Mouse (Mus musculus) lung, postnatal 0 days (tissue): ENCODE data around the gene Laptm4a. TPM values are rescaled to one million over a fixed set of nuclear protein-coding genes. Genes with fewer than 3 reads are reported as not detected.

Experiments
- ATAC-seq: fragments of 200-750 bp; cut with Nextera tagmentation; 2 replicates; pipeline ENCODE4 v1.8.0; 2017; ENCODE audit warnings: moderate library complexity
- DNase-seq: peaks from one replicate; pipeline ENCODE4 v3.0.0-alpha.2; 2016; ENCODE audit warnings: low spot score
- H3K27ac ChIP-seq: fragments of 300-500 bp; sonication (generic); 2 replicates; pipeline ENCODE4 v1.5.1; 2014; ENCODE audit warnings: antibody characterized with exemption, mild to moderate bottlenecking, low read length, mixed read lengths
- H3K27me3 ChIP-seq: fragments of 300-500 bp; sonication (generic); replicated peaks from 2 replicates; pipeline ENCODE4 v1.6.1; 2014; ENCODE audit warnings: low read length, mixed read lengths; ENCODE audit not compliant: insufficient read depth
- H3K36me3 ChIP-seq: fragments of 300-500 bp; sonication (generic); 2 replicates; pipeline ENCODE4 v1.6.1; 2014; ENCODE audit warnings: low read length, mixed read lengths; ENCODE audit not compliant: insufficient read depth
- H3K4me1 ChIP-seq: fragments of 300-500 bp; sonication (generic); 2 replicates; pipeline ENCODE4 v1.6.1; 2014; ENCODE audit warnings: antibody characterized with exemption, low read depth, low read length, mixed read lengths; ENCODE audit not compliant: insufficient read depth
- H3K4me2 ChIP-seq: fragments of 300-500 bp; sonication (generic); replicated peaks from 2 replicates; pipeline ENCODE4 v1.6.1; 2014; ENCODE audit warnings: low read depth, mild to moderate bottlenecking, low read length, moderate library complexity, mixed read lengths
- H3K4me3 ChIP-seq: fragments of 300-500 bp; sonication (generic); 2 replicates; pipeline ENCODE4 v1.5.1; 2014; ENCODE audit warnings: low read depth, low read length
- H3K9ac ChIP-seq: fragments of 300-500 bp; sonication (generic); replicated peaks from 2 replicates; pipeline ENCODE4 v1.6.1; 2014; ENCODE audit warnings: low read depth, mild to moderate bottlenecking
- H3K9me3 ChIP-seq: fragments of 300-500 bp; sonication (generic); 2 replicates; pipeline ENCODE4 v1.6.1; 2016; ENCODE audit warnings: low read length, mixed read lengths
- CTCF ChIP-seq: IDR thresholded peaks from 2 replicates; pipeline ENCODE4 v1.5.1; 2016; ENCODE audit warnings: antibody characterized with exemption, mild to moderate bottlenecking
- EP300 ChIP-seq: IDR thresholded peaks from 2 replicates; pipeline ENCODE4 v1.6.1; 2016; ENCODE audit warnings: antibody characterized with exemption, mild to moderate bottlenecking, control low read depth
- WGBS: fragments of 180-500 bp; shearing (Covaris S2); extraction: QIAGEN DNeasy Blood & Tissue Kit; methylation state at CpG from one replicate; pipeline ENCODE4 v1.1.7; 2014; 5-methylcytosine and 5-hydroxymethylcytosine counted together
- polyA plus RNA-seq: library from polyadenylated mRNA; unstranded; fragments of >200 nt; fragmentation: Nextera tagmentation; extraction: Ambion mirVana; gene quantifications from 2 replicates; pipeline ENCODE4 v1.2.1, GENCODE M21; 2015

Laptm4a gene
- polyA plus RNA-seq, 1 experiment from 2014 or later, result 467 TPM

DNA sequence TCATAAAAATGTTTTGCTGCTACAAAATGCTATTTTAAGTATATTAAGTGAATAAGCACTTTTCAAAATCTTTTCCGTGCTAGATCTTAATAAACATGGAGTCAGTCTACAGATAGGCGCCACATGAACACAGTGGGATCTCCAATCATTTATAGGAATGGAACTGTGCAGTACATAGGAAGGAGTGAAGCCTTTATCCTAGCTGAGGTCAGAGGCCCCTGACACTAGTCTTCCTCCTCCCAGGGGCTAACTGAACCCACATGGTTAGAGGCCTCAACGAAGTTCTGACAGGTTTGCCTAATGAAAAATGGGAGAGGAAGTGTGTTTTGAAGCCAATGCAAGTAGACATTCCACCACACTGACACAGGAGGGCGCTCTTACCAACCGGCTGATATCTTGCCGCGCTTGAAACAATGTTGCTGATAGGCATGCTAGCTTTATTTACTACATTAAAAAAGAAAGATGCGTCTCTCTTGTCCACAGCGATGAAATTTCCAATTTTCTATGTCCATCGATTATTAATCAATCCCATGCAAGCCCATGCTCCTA, 32.3 kb upstream of the Laptm4a start:
- Histone ChIP-seq H3K27ac (no peak overlapping the region), H3K27me3 (no peaks in the 10 kb centered on the region), H3K4me2 (no peak overlapping the region), H3K36me3 (no peaks in the 10 kb centered on the region), H3K4me1 (peaks cover 10% of the 10 kb centered on the region; the same call in 1 of the 2 replicates), H3K9me3 (no peaks in the 10 kb centered on the region), H3K4me3 (no peak overlapping the region), H3K9ac (no peak overlapping the region)
- ATAC-seq (no peak), DNase-seq (peak; percentile 85)
- WGBS, result 18% methylated on average over 10 of the region's 10 CpGs
- peak; percentile 98 for TF ChIP-seq CTCF
- no peak for TF ChIP-seq EP300

GRCm38 (mm10) chr12:8892876-8893532, 28.5 kb upstream of the Laptm4a start:
- Histone ChIP-seq H3K9me3 (no peaks in the 10 kb centered on the region), H3K4me3 (no peak overlapping the region)

GRCm38 (mm10) chr12:8897140-8897539, 24.3 kb upstream of the Laptm4a start:
- Histone ChIP-seq H3K4me1 (peaks cover 12% of the 10 kb centered on the region; the same call in 1 of the 2 replicates), H3K27me3 (no peaks in the 10 kb centered on the region), H3K9me3 (no peaks in the 10 kb centered on the region), H3K36me3 (no peaks in the 10 kb centered on the region), H3K4me2 (no peak overlapping the region), H3K27ac (no peak overlapping the region), H3K4me3 (no peak overlapping the region), H3K9ac (no peak overlapping the region)
- TF ChIP-seq EP300, result no peak
- TF ChIP-seq CTCF, result no peak
- DNase-seq, result no peak
- peak; percentile 23; the same call in 1 of the 2 replicates for ATAC-seq
- 47% methylated on average over 7 of the region's 7 CpGs for WGBS

More at GRCm38 (mm10) chr12:8892876-8893532, 28.5 kb upstream of the Laptm4a start:
- no peaks in the 10 kb centered on the region for H3K27me3 ChIP-seq
- no peaks in the 10 kb centered on the region for H3K36me3 ChIP-seq
- H3K4me1 ChIP-seq, result no peaks in the 10 kb centered on the region
- DNase-seq, result no peak
- WGBS, result 34% methylated on average over 15 of the region's 21 CpGs
- H3K4me2 ChIP-seq, result 0 out of 2 replicates have a peak overlapping the region, but pooled peaks have one; percentile 15
- TF ChIP-seq EP300 (no peak), CTCF (no peak)
- H3K27ac ChIP-seq, result no peak overlapping the region
- no peak for ATAC-seq
- no peak overlapping the region for H3K9ac ChIP-seq

DNA sequence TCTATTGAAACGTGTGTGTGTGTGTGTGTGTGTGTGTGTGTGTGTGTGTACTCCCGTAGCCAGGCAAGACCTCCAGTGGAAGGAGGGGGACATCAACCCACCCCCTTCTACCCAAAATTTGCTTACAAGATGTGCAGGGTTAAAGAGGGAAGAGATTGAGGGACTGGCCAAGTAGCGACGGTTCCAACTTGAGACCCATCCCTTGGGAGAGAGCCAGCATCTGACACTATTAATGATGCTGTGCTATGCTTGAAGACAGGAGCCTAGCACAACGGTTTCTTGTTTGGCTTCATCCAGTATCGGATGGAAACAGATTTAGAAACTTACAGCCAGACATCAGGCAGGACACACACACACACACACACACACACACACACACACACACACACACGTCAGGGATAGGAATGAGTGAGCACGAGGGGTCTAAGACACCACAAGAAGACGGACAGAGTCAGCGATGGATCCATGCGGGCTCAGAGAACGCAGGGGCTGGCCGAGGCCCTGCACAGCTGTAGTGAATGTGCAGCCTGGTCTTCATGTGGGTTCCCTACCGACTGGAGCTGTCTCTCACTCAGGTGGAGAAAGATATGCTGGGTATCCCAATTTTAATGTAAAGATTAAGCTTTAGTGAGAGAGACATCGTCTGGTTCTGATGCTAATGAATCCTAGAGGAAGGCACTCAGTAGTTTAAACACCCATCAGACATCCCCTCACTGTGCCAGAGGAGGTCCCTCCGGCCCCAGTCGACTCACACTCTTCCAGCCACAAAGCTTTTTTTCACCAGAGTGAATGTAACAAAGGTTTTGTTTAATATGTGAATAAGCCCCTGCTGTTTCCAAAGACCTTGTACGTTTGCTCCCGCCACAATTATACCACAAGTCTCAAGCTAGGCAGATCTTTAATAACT, 22.3 kb upstream of the Laptm4a start:
- Histone ChIP-seq H3K9me3 (no peaks in the 10 kb centered on the region), H3K4me3 (no peak overlapping the region), H3K4me1 (peaks cover 12% of the 10 kb centered on the region; the same call in 1 of the 2 replicates), H3K4me2 (no peak overlapping the region), H3K27me3 (no peaks in the 10 kb centered on the region), H3K9ac (no peak overlapping the region), H3K36me3 (no peaks in the 10 kb centered on the region), H3K27ac (no peak overlapping the region)
- DNase-seq, result no peak
- TF ChIP-seq CTCF (no peak), EP300 (no peak)
- ATAC-seq, result no peak
- WGBS, result 60% methylated on average over 19 of the region's 19 CpGs

DNA sequence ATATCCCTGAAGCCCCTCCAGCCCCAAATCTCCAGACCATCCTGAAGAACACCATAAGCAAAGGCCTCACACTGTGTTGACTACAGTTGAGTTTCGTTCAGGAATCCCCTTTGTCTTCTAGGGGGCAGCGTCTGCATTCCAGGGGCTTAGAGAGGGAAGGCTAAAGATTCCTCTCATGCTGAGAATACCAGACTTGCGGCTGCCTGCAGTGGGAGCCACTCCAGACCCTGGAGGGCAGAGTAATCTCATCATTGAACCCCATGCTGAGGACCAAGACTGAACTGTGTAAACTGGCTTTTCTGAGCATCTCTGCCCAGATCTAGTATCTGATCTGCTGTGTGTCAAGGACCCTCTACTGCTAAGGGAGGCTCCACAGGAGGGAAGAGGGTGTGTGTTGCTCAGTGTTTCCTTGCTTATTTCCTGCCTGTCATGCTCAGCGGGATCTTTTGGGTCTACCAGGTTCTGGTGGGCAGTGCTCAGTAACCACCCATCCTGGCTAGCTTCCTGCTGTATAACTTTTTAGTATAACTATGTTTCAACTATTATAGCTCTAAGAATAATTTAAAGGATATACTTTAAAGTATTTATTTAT, 21.3 kb upstream of the Laptm4a start:
- H3K27me3 ChIP-seq, result no peaks in the 10 kb centered on the region
- H3K9me3 ChIP-seq, result no peaks in the 10 kb centered on the region
- no peak overlapping the region for H3K4me2 ChIP-seq
- H3K36me3 ChIP-seq, result no peaks in the 10 kb centered on the region
- H3K27ac ChIP-seq, result peak overlapping the region; percentile 32; the same call in 1 of the 2 replicates
- peak; percentile 41 for TF ChIP-seq CTCF
- peak; percentile 65; the same call in 1 of the 2 replicates for TF ChIP-seq EP300
- no peak overlapping the region for H3K4me3 ChIP-seq
- peaks cover 12% of the 10 kb centered on the region; the same call in 1 of the 2 replicates for H3K4me1 ChIP-seq
- DNase-seq, result no peak
- WGBS, result 24% methylated on average over 4 of the region's 4 CpGs
- peak; percentile 51 for ATAC-seq
- no peak overlapping the region for H3K9ac ChIP-seq
